Mouse (Mus musculus): ENCODE measurements around the gene Sptbn4. TPM values are rescaled to one million over a fixed set of nuclear protein-coding genes. Genes with fewer than 3 reads are reported as not detected.

The Sptbn4 gene
- total RNA-seq, 1 experiment from 2014 or later, result not detected

- peak; percentile 88 for ATAC-seq (replicated peaks; ENCODE audit: insufficient number of reproducible peaks, low FRiP score, low TSS enrichment, poor library complexity, severe bottlenecking)
These were observed 86.1 kb downstream of the Sptbn4 start for GRCm38 (mm10) chr7:27361283-27361946.

GRCm38 (mm10) chr7:27360749-27361148 lies 86.7 kb downstream of the Sptbn4 start:
- no peak for ATAC-seq (replicated peaks; ENCODE audit: insufficient number of reproducible peaks, low FRiP score, low TSS enrichment, poor library complexity, severe bottlenecking)

GRCm38 (mm10) chr7:27359706-27360358 lies 87.7 kb downstream of the Sptbn4 start:
- ATAC-seq (replicated peaks; ENCODE audit: insufficient number of reproducible peaks, low FRiP score, low TSS enrichment, poor library complexity, severe bottlenecking), result no peak

- ATAC-seq (replicated peaks; ENCODE audit: insufficient number of reproducible peaks, low FRiP score, low TSS enrichment, poor library complexity, severe bottlenecking), result no peak
These were observed 88.3 kb downstream of the Sptbn4 start for GRCm38 (mm10) chr7:27359162-27359561.

GRCm38 (mm10) chr7:27357595-27357978 lies 89.9 kb downstream of the Sptbn4 start:
- peak; percentile 23 for ATAC-seq (replicated peaks; ENCODE audit: insufficient number of reproducible peaks, low FRiP score, low TSS enrichment, poor library complexity, severe bottlenecking)

GRCm38 (mm10) chr7:27356861-27357594 lies 90.5 kb downstream of the Sptbn4 start, which contains the start of gene Gm20479:
Gene Gm20479, minus strand, starts transcription at chr7:27357419.
- ATAC-seq (replicated peaks; ENCODE audit: insufficient number of reproducible peaks, low FRiP score, low TSS enrichment, poor library complexity, severe bottlenecking), result 0 out of 2 replicates have a peak, but pooled peaks have one; percentile 7

GRCm38 (mm10) chr7:27356248-27356647 lies 91.2 kb downstream of the Sptbn4 start:
- peak; percentile 32 for ATAC-seq (replicated peaks; ENCODE audit: insufficient number of reproducible peaks, low FRiP score, low TSS enrichment, poor library complexity, severe bottlenecking)

GRCm38 (mm10) chr7:27355745-27356240 lies 91.7 kb downstream of the Sptbn4 start, which contains the start of gene Shkbp1:
Gene Shkbp1, minus strand, starts transcription at chr7:27356019.
- ATAC-seq (replicated peaks; ENCODE audit: insufficient number of reproducible peaks, low FRiP score, low TSS enrichment, poor library complexity, severe bottlenecking), result peak; percentile 91

GRCm38 (mm10) chr7:27355261-27355660 lies 92.2 kb downstream of the Sptbn4 start:
- no peak for ATAC-seq (replicated peaks; ENCODE audit: insufficient number of reproducible peaks, low FRiP score, low TSS enrichment, poor library complexity, severe bottlenecking)

- ATAC-seq (replicated peaks; ENCODE audit: insufficient number of reproducible peaks, low FRiP score, low TSS enrichment, poor library complexity, severe bottlenecking), result no peak
These were observed 92.7 kb downstream of the Sptbn4 start for GRCm38 (mm10) chr7:27354783-27355182.

- no peak for ATAC-seq (replicated peaks; ENCODE audit: insufficient number of reproducible peaks, low FRiP score, low TSS enrichment, poor library complexity, severe bottlenecking)
These were observed 93.3 kb downstream of the Sptbn4 start for GRCm38 (mm10) chr7:27354144-27354543.

- ATAC-seq (replicated peaks; ENCODE audit: insufficient number of reproducible peaks, low FRiP score, low TSS enrichment, poor library complexity, severe bottlenecking), result no peak
These were observed 102.0 kb downstream of the Sptbn4 start for GRCm38 (mm10) chr7:27345444-27345843.

GRCm38 (mm10) chr7:27342595-27342994 lies 104.9 kb downstream of the Sptbn4 start:
- no peak for ATAC-seq (replicated peaks; ENCODE audit: insufficient number of reproducible peaks, low FRiP score, low TSS enrichment, poor library complexity, severe bottlenecking)

- ATAC-seq (replicated peaks; ENCODE audit: insufficient number of reproducible peaks, low FRiP score, low TSS enrichment, poor library complexity, severe bottlenecking), result no peak
These were observed 108.0 kb downstream of the Sptbn4 start for GRCm38 (mm10) chr7:27339519-27339918.

GRCm38 (mm10) chr7:27339114-27339513 lies 108.4 kb downstream of the Sptbn4 start:
- ATAC-seq (replicated peaks; ENCODE audit: insufficient number of reproducible peaks, low FRiP score, low TSS enrichment, poor library complexity, severe bottlenecking), result no peak

GRCm38 (mm10) chr7:27337175-27337853 lies 110.2 kb downstream of the Sptbn4 start, which contains the start of gene Ltbp4:
Gene Ltbp4, minus strand, starts transcription at chr7:27337692.
- no peak for ATAC-seq (replicated peaks; ENCODE audit: insufficient number of reproducible peaks, low FRiP score, low TSS enrichment, poor library complexity, severe bottlenecking)

GRCm38 (mm10) chr7:27335928-27336823 lies 111.3 kb downstream of the Sptbn4 start:
- ATAC-seq (replicated peaks; ENCODE audit: insufficient number of reproducible peaks, low FRiP score, low TSS enrichment, poor library complexity, severe bottlenecking), result peak; percentile 81
